Mouse (Mus musculus): ENCODE results near the gene Eva1a. TPM values are rescaled to one million over a fixed set of nuclear protein-coding genes. Genes with fewer than 3 reads are reported as not detected.

Gene Eva1a
- polyA plus RNA-seq, 1 experiment: 0.80 TPM

DNA sequence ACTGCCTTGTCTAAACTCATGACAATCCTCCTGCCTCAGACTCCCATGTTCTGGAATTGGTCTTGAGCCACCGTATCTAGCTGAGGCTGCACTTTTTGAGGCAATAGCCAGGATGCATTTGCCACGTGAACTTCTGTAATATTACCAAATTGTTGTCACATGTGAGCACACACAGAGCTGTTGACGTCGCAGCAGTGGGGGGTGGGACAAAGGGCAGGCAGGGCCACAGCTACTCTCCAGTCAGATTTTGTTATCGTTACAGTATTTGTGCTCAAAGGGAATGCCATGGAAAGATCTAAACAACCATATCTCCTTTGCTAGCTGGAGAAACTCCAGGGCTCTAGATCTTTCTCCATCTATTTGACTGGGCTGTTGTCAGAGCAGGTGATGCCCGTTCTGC lies 1.6 kb upstream of the Eva1a start:
- TF ChIP-seq POLR2A (IDR thresholded peaks at IDR 0.05; ENCODE audit: control insufficient read depth, low read depth, low read length) (no peak), CTCF (IDR thresholded peaks at IDR 0.05; ENCODE audit: control insufficient read depth, insufficient read depth, insufficient replicate concordance, low read depth, low read length) (no peak)
- Histone ChIP-seq H3K4me1 (ENCODE audit: control insufficient read depth, insufficient read depth, low read length) (peaks cover 15% of the 10 kb centered on the region), H3K27ac (ENCODE audit: control insufficient read depth, insufficient read depth, low read depth, low read length) (no peak overlapping the region), H3K27me3 (ENCODE audit: control insufficient read depth, insufficient read depth, low read length) (no peaks in the 10 kb centered on the region), H3K36me3 (ENCODE audit: control insufficient read depth, insufficient read depth, low read length) (no peaks in the 10 kb centered on the region), H3K4me3 (ENCODE audit: control insufficient read depth, low read depth, low read length) (no peak overlapping the region)

DNA sequence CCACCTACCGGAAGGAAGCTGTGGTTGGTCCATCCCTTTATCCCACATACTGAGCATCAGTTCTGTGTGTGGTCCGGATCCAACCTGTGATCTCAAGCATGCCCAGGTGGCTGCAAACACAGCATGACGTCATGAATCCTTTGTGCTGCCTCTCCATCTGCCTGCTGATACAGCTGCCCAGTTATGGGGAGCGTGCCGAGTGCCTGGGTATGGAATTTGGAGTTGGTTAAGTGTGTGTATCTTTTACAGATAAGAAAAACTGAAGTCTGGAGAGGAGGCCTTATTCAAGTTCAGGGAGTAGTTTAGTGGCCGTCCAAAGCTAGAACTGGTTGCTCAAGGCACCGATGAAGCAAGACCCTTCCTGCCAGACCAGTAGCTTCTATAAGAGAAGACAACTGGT lies 875 bp upstream of the Eva1a start:
- no peaks in the 10 kb centered on the region for H3K27me3 ChIP-seq (ENCODE audit: control insufficient read depth, insufficient read depth, low read length)

DNA sequence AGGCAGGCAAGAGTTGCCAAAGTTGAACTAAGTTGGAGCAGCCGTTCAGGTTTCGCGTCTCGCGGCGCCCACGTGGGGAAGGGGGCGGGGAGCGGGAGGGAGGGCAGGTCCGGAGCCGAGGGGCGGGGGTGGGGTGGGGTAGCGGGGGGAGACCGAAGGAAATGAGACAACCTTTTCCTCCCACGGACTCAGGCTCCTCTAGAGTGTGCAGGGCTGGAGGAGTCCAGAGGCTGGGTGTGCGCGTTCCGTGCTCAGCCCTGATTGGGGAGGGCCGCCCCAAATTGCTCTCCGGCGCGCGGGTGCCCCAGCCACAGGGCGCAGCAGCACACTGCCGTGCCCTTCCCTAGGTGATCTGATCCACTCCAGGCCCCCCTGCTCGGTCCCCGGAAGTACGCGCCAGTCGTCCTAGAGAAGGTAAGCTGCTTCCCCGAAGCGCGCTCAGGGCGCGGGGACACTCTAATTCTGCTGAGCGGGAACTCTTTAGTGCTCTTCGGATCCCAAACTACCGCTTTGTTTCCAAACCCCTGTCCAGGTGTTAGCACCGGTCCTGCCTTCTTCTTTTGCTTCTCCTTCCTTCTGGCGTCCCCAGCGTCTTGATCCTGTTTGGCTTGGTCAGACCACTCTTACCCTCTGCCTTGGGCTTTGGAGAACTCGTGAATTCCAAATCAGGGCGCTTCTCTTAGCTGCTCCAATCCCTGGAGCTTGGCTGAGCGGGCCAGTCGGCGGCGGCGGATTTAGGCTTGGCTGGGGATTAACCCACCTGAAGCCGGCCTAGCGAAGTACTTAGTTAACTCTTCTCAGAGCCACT lies 849 bp downstream of the Eva1a start:
- Histone ChIP-seq H3K27ac (ENCODE audit: control insufficient read depth, insufficient read depth, low read depth, low read length) (no peak overlapping the region), H3K36me3 (ENCODE audit: control insufficient read depth, insufficient read depth, low read length) (no peaks in the 10 kb centered on the region), H3K27me3 (ENCODE audit: control insufficient read depth, insufficient read depth, low read length) (no peaks in the 10 kb centered on the region), H3K4me1 (ENCODE audit: control insufficient read depth, insufficient read depth, low read length) (peaks cover 15% of the 10 kb centered on the region), H3K4me3 (ENCODE audit: control insufficient read depth, low read depth, low read length) (peak overlapping the region; percentile 74)
- TF ChIP-seq POLR2A (IDR thresholded peaks at IDR 0.05; ENCODE audit: control insufficient read depth, low read depth, low read length): no peak
- no peak for TF ChIP-seq CTCF (IDR thresholded peaks at IDR 0.05; ENCODE audit: control insufficient read depth, insufficient read depth, insufficient replicate concordance, low read depth, low read length)

More for the DNA sequence above, 875 bp upstream of the Eva1a start:
- Histone ChIP-seq H3K4me1 (ENCODE audit: control insufficient read depth, insufficient read depth, low read length) (peaks cover 15% of the 10 kb centered on the region), H3K4me3 (ENCODE audit: control insufficient read depth, low read depth, low read length) (no peak overlapping the region), H3K27ac (ENCODE audit: control insufficient read depth, insufficient read depth, low read depth, low read length) (no peak overlapping the region), H3K36me3 (ENCODE audit: control insufficient read depth, insufficient read depth, low read length) (no peaks in the 10 kb centered on the region)
- TF ChIP-seq POLR2A (IDR thresholded peaks at IDR 0.05; ENCODE audit: control insufficient read depth, low read depth, low read length) (no peak), CTCF (IDR thresholded peaks at IDR 0.05; ENCODE audit: control insufficient read depth, insufficient read depth, insufficient replicate concordance, low read depth, low read length) (no peak)

DNA sequence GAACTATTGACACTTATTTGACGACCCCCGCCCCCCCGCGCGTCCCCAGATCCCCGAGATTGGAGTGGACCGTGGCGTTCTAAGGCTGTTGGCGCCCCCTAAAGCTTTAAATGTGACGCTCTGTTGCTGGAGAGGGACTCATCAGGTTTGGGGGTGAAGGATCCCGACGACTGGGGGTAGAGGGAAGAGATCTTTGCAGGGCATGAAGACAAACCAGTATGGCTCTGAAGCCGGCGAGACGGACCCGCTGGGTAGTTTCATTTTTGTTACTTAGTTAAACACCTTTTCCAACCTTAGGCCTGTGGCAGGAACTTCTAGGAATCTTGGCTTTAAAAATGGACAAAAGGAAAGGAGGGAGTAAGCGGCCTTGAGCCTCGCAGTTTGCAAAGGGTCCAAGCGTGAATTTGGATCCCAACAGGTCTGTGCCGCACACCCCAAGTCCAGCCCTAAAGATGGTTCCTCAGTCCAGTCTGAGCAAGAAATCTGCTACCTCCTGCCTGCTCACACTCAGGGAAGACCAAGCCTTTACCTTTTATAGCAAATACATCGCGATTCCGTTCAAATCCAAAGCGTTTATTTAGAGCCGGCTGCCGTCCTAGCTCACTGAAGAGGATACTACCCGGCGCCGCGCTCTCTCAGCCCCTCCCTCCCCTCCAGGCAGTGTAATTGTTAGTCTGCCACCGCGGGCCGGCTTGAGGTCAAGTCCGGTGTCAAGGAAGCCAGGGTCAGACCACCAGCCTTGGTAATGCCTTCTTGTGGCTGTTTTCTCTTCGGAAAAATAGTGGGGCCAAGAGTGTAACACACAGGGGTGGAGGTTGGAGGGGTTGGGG lies 1.7 kb downstream of the Eva1a start:
- TF ChIP-seq CTCF (IDR thresholded peaks at IDR 0.05; ENCODE audit: control insufficient read depth, insufficient read depth, insufficient replicate concordance, low read depth, low read length) (no peak), POLR2A (IDR thresholded peaks at IDR 0.05; ENCODE audit: control insufficient read depth, low read depth, low read length) (no peak)
- H3K36me3 ChIP-seq (ENCODE audit: control insufficient read depth, insufficient read depth, low read length): no peaks in the 10 kb centered on the region
- H3K27ac ChIP-seq (ENCODE audit: control insufficient read depth, insufficient read depth, low read depth, low read length): no peak overlapping the region
- H3K4me3 ChIP-seq (ENCODE audit: control insufficient read depth, low read depth, low read length): peak overlapping the region; percentile 74
- peaks cover 15% of the 10 kb centered on the region for H3K4me1 ChIP-seq (ENCODE audit: control insufficient read depth, insufficient read depth, low read length)
- no peaks in the 10 kb centered on the region for H3K27me3 ChIP-seq (ENCODE audit: control insufficient read depth, insufficient read depth, low read length)

DNA sequence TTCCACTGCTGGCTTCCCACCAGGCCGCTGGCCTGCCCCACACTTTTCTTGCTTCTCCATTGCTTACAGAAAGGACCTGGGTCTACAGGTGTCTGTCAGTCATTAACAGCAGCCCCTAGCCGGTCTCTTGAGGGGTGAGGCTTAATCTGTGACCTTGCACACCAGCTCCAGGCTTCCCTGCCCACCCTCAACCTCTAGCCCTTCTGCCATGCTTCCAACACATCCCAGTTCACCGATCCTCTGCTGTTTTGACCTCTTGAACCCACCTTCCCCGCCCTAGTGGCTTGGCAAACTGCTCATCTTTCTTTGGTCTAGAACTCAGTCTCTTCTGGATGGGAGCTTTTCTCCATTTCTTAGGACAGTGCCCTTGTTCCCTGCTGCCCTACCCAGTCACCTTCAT lies 2.8 kb downstream of the Eva1a start:
- H3K27me3 ChIP-seq (ENCODE audit: control insufficient read depth, insufficient read depth, low read length): no peaks in the 10 kb centered on the region
- no peaks in the 10 kb centered on the region for H3K36me3 ChIP-seq (ENCODE audit: control insufficient read depth, insufficient read depth, low read length)
- TF ChIP-seq POLR2A (IDR thresholded peaks at IDR 0.05; ENCODE audit: control insufficient read depth, low read depth, low read length): no peak
- TF ChIP-seq CTCF (IDR thresholded peaks at IDR 0.05; ENCODE audit: control insufficient read depth, insufficient read depth, insufficient replicate concordance, low read depth, low read length): no peak
- H3K4me3 ChIP-seq (ENCODE audit: control insufficient read depth, low read depth, low read length): no peak overlapping the region
- H3K4me1 ChIP-seq (ENCODE audit: control insufficient read depth, insufficient read depth, low read length): peaks cover 15% of the 10 kb centered on the region
- H3K27ac ChIP-seq (ENCODE audit: control insufficient read depth, insufficient read depth, low read depth, low read length): no peak overlapping the region

DNA sequence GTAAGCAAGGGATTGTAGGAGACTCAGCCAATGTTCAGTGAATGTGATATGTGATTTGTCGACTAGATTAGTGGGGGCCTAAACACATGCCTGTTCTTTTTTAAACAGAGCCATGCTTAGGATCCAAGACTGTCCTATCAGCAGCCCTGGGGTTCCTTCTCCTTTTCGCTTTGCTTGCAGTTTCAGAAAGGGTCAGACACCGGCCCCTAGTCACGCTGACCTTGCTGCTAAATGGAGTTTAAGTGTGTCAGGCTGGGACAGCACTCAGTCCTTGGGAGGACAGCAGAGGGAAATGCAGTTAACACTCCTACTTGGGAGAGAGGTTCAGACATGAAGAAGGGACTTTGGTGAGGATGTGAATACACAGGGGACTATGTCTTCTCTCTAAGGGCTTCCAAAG lies 3.7 kb downstream of the Eva1a start:
- TF ChIP-seq POLR2A (IDR thresholded peaks at IDR 0.05; ENCODE audit: control insufficient read depth, low read depth, low read length): no peak
- no peak for TF ChIP-seq CTCF (IDR thresholded peaks at IDR 0.05; ENCODE audit: control insufficient read depth, insufficient read depth, insufficient replicate concordance, low read depth, low read length)
- no peak overlapping the region for H3K4me3 ChIP-seq (ENCODE audit: control insufficient read depth, low read depth, low read length)
- peaks cover 15% of the 10 kb centered on the region for H3K4me1 ChIP-seq (ENCODE audit: control insufficient read depth, insufficient read depth, low read length)

DNA sequence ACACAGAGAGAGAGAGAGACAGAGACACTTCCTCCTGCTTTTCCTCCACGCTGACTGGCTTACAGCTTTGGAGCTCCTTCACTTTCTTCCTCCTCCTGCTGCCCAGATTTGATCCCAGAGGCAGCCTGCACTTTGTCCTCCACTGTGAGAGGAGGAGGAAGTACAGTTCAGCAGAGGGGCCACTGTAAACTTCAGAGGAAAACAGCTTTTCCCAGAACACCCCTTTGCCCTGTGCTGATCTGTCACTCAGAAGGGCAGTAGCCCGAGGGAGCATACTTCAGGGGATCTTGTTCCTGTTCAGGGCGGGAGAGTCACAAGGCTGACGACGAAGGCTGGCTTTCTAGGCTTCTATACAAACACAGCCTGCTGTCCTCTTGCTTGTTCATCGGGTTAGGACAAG lies 7.1 kb downstream of the Eva1a start:
- H3K4me1 ChIP-seq (ENCODE audit: control insufficient read depth, insufficient read depth, low read length): no peaks in the 10 kb centered on the region; the same call in 1 of the 2 replicates
- H3K36me3 ChIP-seq (ENCODE audit: control insufficient read depth, insufficient read depth, low read length): no peaks in the 10 kb centered on the region
- no peak overlapping the region for H3K27ac ChIP-seq (ENCODE audit: control insufficient read depth, insufficient read depth, low read depth, low read length)
- TF ChIP-seq CTCF (IDR thresholded peaks at IDR 0.05; ENCODE audit: control insufficient read depth, insufficient read depth, insufficient replicate concordance, low read depth, low read length) (no peak), POLR2A (IDR thresholded peaks at IDR 0.05; ENCODE audit: control insufficient read depth, low read depth, low read length) (no peak)
- H3K4me3 ChIP-seq (ENCODE audit: control insufficient read depth, low read depth, low read length): no peak overlapping the region
- H3K27me3 ChIP-seq (ENCODE audit: control insufficient read depth, insufficient read depth, low read length): no peaks in the 10 kb centered on the region

More for the DNA sequence above, 3.7 kb downstream of the Eva1a start:
- no peaks in the 10 kb centered on the region for H3K27me3 ChIP-seq (ENCODE audit: control insufficient read depth, insufficient read depth, low read length)
- no peak overlapping the region for H3K27ac ChIP-seq (ENCODE audit: control insufficient read depth, insufficient read depth, low read depth, low read length)
- no peaks in the 10 kb centered on the region for H3K36me3 ChIP-seq (ENCODE audit: control insufficient read depth, insufficient read depth, low read length)

Measured in testis, adult 2 months (tissue).